Mouse (Mus musculus): ENCODE measurements around the gene Gm37240. TPM values are rescaled to one million over a fixed set of nuclear protein-coding genes. Genes with fewer than 3 reads are reported as not detected.

The Gm37240 gene
- total RNA-seq, 2 experiments from 2014 or later: 35.3 to 39.6 TPM

- DNase-seq: no peak
These were observed 1060.9 kb downstream of the Gm37240 start for GRCm38 (mm10) chr3:84826405-84826804.

GRCm38 (mm10) chr3:84825990-84826389 is 1061.3 kb downstream of the Gm37240 start:
- DNase-seq: no peak

- no peak for DNase-seq
These were observed 1066.6 kb downstream of the Gm37240 start for GRCm38 (mm10) chr3:84820654-84821201.

GRCm38 (mm10) chr3:84816951-84817350 is 1070.4 kb downstream of the Gm37240 start:
- no peak for DNase-seq

- peak; percentile 15 for DNase-seq
These were observed 1071.9 kb downstream of the Gm37240 start for GRCm38 (mm10) chr3:84815461-84815860.

GRCm38 (mm10) chr3:84814762-84815381 is 1072.4 kb downstream of the Gm37240 start, which contains the start of gene Fbxw7:
Gene Fbxw7, plus strand, starts transcription at chr3:84815268.
- DNase-seq: peak; percentile 24

- DNase-seq: peak; percentile 100
These were observed 1073.1 kb downstream of the Gm37240 start for GRCm38 (mm10) chr3:84814157-84814761.

GRCm38 (mm10) chr3:84813436-84814156 is 1073.7 kb downstream of the Gm37240 start:
- DNase-seq: no peak

- no peak for DNase-seq
These were observed 1076.5 kb downstream of the Gm37240 start for GRCm38 (mm10) chr3:84810803-84811202.

- no peak for DNase-seq
These were observed 1078.4 kb downstream of the Gm37240 start for GRCm38 (mm10) chr3:84808906-84809305.

- no peak for DNase-seq
These were observed 1079.5 kb downstream of the Gm37240 start for GRCm38 (mm10) chr3:84807826-84808225.

- no peak for DNase-seq
These were observed 1081.1 kb downstream of the Gm37240 start for GRCm38 (mm10) chr3:84806206-84806605.

GRCm38 (mm10) chr3:84804036-84804435 is 1083.3 kb downstream of the Gm37240 start:
- DNase-seq: no peak

- no peak for DNase-seq
These were observed 1099.4 kb downstream of the Gm37240 start for GRCm38 (mm10) chr3:84787914-84788313.

- no peak for DNase-seq
These were observed 1111.2 kb downstream of the Gm37240 start for GRCm38 (mm10) chr3:84776084-84776483.

GRCm38 (mm10) chr3:84775577-84775976 is 1111.7 kb downstream of the Gm37240 start:
- DNase-seq: no peak

GRCm38 (mm10) chr3:84775067-84775423 is 1112.3 kb downstream of the Gm37240 start:
- DNase-seq: no peak

GRCm38 (mm10) chr3:84774246-84775066 is 1112.9 kb downstream of the Gm37240 start:
- DNase-seq: no peak

- DNase-seq: no peak
These were observed 1115.3 kb downstream of the Gm37240 start for GRCm38 (mm10) chr3:84771980-84772379.

GRCm38 (mm10) chr3:84770518-84770917 is 1116.8 kb downstream of the Gm37240 start:
- DNase-seq: no peak

GRCm38 (mm10) chr3:84769411-84769810 is 1117.9 kb downstream of the Gm37240 start:
- DNase-seq: no peak

- no peak for DNase-seq
These were observed 1118.4 kb downstream of the Gm37240 start for GRCm38 (mm10) chr3:84768940-84769339.

Measured in gastrocnemius, postnatal 25 days (tissue).